Mouse (Mus musculus) neural tube, embryonic 15.5 days (tissue): ENCODE results near the gene Top3b. TPM values are rescaled to one million over a fixed set of nuclear protein-coding genes. Genes with fewer than 3 reads are reported as not detected.
"Not testable (repeated sequence)": the region's sequence is repeated elsewhere in the genome, so short reads cannot be mapped to it uniquely, and the experiment has no call there.

ENCODE experiments used
- ATAC-seq: fragments of 200-750 bp; cut with Nextera tagmentation; 2 replicates; pipeline ENCODE4 v1.8.0; 2017; ENCODE audit warnings: mild to moderate bottlenecking, moderate TSS enrichment, moderate library complexity; ENCODE audit not compliant: low FRiP score
- H3K27ac ChIP-seq: fragments of 300-500 bp; sonication (generic); replicated peaks from 2 replicates; pipeline ENCODE4 v1.5.1; 2015; ENCODE audit warnings: mild to moderate bottlenecking, inconsistent platforms
- H3K27me3 ChIP-seq: fragments of 300-500 bp; sonication (generic); replicated peaks from 2 replicates; pipeline ENCODE4 v1.6.1; 2015; ENCODE audit warnings: inconsistent platforms
- H3K36me3 ChIP-seq: fragments of 300-500 bp; sonication (generic); 2 replicates; pipeline ENCODE4 v1.6.1; 2015; ENCODE audit warnings: inconsistent platforms
- H3K4me1 ChIP-seq: fragments of 300-500 bp; sonication (generic); 2 replicates; pipeline ENCODE4 v1.6.1; 2015; ENCODE audit warnings: inconsistent platforms
- H3K4me2 ChIP-seq: fragments of 300-500 bp; sonication (generic); 2 replicates; pipeline ENCODE4 v1.6.1; 2015; ENCODE audit warnings: inconsistent platforms, mild to moderate bottlenecking, moderate library complexity
- H3K4me3 ChIP-seq: fragments of 300-500 bp; sonication (generic); replicated peaks from 2 replicates; pipeline ENCODE4 v1.5.1; 2015; ENCODE audit warnings: mild to moderate bottlenecking, inconsistent platforms
- H3K9ac ChIP-seq: fragments of 300-500 bp; sonication (generic); replicated peaks from 2 replicates; pipeline ENCODE4 v1.6.1; 2015; ENCODE audit warnings: mild to moderate bottlenecking, inconsistent platforms
- H3K9me3 ChIP-seq: fragments of 300-500 bp; sonication (generic); replicated peaks from 2 replicates; pipeline ENCODE4 v1.6.1; 2016; ENCODE audit warnings: inconsistent platforms
- WGBS: fragments of 180-500 bp; shearing (Covaris S2); methylation state at CpG from one replicate; pipeline ENCODE4 v1.1.7; 2015; ENCODE audit warnings: mixed read lengths; 5-methylcytosine and 5-hydroxymethylcytosine counted together
- polyA plus RNA-seq: library from polyadenylated mRNA; unstranded; fragments of >200 nt; fragmentation: Nextera tagmentation; extraction: Ambion mirVana; gene quantifications from 2 replicates; pipeline ENCODE4 v1.2.1, GENCODE M21; 2015

The Top3b gene
- polyA plus RNA-seq, 1 experiment from 2014 or later: 69.8 TPM

DNA sequence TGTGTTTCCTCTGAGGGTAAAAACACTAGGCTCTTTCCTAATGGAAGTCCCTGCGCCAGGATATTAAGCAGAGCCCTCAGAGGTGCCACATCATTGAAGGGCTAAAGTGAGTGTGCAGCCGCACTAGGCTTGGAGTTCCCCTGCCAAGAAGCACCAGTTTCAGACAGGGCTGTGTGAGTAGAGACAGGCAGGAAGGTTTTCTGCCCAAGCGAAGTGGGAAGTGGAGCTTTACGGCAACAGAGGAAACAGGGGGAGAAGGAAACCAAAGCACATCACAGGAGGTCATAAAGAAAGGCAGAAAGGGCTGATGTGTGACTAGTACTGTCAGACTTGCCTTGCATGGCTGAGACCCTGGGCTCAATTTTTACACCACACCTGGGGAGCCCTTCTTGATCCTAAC is 31.8 kb downstream of the Top3b start:
- H3K4me1 ChIP-seq: peaks cover 16% of the 10 kb centered on the region

DNA sequence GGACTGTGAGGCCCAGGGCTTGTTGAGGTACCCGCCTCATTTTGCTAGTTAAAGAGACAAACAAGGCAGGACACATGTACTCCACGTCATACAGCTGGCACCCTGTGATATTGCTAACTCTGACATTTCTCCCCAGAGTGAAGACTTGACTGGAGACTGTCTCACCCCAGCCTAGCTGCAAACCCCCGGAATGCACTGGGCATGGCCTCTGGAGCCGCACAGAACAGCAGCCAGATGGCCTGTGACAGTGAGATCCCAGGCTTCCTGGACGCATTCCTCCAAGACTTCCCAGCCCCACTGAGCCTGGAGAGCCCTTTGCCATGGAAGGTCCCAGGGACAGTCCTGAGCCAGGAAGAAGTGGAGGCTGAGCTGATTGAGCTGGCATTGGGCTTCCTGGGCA is 32.7 kb downstream of the Top3b start:
- Histone ChIP-seq H3K9me3 (no peaks in the 10 kb centered on the region), H3K27me3 (no peaks in the 10 kb centered on the region), H3K9ac (no peak overlapping the region), H3K36me3 (peaks cover 49% of the 10 kb centered on the region), H3K4me3 (no peak overlapping the region), H3K4me2 (no peak overlapping the region), H3K27ac (no peak overlapping the region), H3K4me1 (peaks cover 7% of the 10 kb centered on the region; the same call in 1 of the 2 replicates)
- ATAC-seq: no peak
- 92% methylated on average over 5 of the region's 5 CpGs for WGBS

More for the DNA sequence above, 31.8 kb downstream of the Top3b start:
- Histone ChIP-seq H3K4me2 (no peak overlapping the region), H3K27me3 (no peaks in the 10 kb centered on the region), H3K36me3 (peaks cover 42% of the 10 kb centered on the region), H3K9me3 (no peaks in the 10 kb centered on the region), H3K27ac (no peak overlapping the region), H3K4me3 (no peak overlapping the region), H3K9ac (no peak overlapping the region)
- ATAC-seq: no peak
- 85% methylated on average over 4 of the region's 4 CpGs for WGBS

DNA sequence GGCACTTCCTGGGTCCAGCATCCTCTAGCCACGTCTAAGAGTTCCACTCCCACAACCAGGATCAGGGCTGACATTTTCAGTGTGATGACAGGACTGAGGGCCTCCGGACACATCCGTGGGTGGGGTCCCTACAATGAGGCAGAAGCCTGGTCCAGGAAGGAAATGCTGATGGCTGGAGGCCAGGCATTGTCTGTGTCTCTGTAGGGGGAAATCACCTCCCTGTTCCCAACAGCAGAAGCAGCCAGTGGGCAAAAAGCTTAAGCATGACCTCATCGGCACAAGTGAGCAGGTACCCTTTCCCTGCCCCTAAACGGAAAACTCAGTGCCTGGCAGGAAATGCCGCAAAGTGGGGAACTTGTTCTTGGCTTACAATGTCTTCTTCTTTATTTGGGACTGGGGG is 37.3 kb downstream of the Top3b start:
- no peak for ATAC-seq
- no peaks in the 10 kb centered on the region for H3K27me3 ChIP-seq
- H3K4me2 ChIP-seq: no peak overlapping the region
- H3K9me3 ChIP-seq: no peaks in the 10 kb centered on the region
- whole genome bisulfite sequencing: 77% methylated on average over 6 of the region's 6 CpGs
- no peak overlapping the region for H3K27ac ChIP-seq
- peaks cover 7% of the 10 kb centered on the region; the same call in 1 of the 2 replicates for H3K4me1 ChIP-seq
- H3K9ac ChIP-seq: no peak overlapping the region
- H3K36me3 ChIP-seq: peaks cover 91% of the 10 kb centered on the region
- no peak overlapping the region for H3K4me3 ChIP-seq

DNA sequence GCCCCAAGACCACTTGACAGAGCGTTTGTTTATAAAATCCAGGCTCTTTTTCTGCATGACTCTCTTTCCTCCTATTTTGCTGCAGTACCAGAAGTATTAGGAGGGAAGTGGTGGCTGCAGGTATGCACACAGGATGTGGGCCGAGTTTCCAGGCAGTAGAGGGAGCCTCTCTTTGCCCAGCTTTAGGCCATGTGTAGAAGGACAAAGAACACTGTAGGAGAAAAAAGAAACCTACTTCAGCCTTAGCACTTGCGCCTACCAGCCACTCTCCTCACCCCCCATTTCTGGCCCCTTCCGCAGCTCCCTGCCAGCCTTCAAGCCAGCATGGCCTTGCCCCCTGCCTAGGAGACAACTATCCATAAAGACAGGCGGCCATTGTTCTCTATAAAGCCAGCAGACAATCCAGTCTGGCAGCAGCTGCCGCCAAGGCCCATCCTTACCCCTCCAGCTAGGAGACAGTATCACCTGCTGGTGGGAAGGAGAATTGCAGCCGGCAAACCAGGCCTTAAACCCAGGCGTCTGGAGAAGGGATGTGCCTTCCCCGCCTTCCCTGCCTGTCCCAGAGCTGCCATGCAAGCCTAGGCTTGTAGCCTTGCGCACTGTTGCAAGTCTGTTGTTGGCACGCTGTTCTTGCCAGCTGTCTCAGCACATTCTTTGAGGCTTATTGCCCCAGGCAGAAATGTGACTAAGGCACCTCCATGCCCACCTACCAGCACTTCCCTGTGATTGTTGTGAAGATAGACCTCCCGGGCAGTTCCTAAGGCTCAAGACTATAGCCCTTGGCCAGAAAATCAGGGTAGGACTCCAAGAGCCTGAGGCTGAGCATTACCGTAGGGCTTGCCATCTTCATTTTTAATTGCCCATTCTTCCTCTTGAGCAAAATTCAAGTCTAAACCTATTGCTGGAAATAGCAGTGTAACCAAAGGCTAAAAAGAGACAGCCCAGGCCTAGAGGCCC is 41.4 kb downstream of the Top3b start:
- no peak overlapping the region for H3K4me3 ChIP-seq
- no peak overlapping the region for H3K9ac ChIP-seq
- peaks cover 7% of the 10 kb centered on the region; the same call in 1 of the 2 replicates for H3K4me1 ChIP-seq
- WGBS: 30% methylated on average over 13 of the region's 13 CpGs
- no peaks in the 10 kb centered on the region for H3K9me3 ChIP-seq
- H3K27me3 ChIP-seq: no peaks in the 10 kb centered on the region
- peak overlapping the region; percentile 56 for H3K27ac ChIP-seq
- peak; percentile 89 for ATAC-seq
- H3K36me3 ChIP-seq: peaks cover 93% of the 10 kb centered on the region
- H3K4me2 ChIP-seq: no peak overlapping the region

DNA sequence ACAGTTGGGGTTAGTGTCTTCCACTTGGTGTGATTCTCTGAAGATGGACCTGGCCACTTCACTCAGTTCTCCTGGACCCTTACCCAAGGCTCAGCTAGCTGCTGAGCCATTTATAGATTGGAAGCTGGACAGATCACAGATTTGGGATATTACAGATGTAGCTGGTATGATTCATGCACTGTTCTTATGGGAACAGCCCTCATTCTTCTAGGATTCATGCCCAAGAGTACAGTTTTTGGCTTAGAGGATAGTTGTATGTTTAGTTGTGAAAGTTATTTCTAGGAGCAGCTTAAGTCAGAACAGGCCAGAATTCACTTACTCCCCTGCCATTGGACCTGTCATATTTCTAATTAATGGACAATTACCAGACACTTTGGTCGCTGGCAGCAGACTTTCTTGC is 42.9 kb downstream of the Top3b start:
- no peak overlapping the region for H3K27ac ChIP-seq
- H3K4me2 ChIP-seq: no peak overlapping the region
- WGBS: 83% methylated on average over 1 of the region's 1 CpGs
- no peak overlapping the region for H3K9ac ChIP-seq
- no peaks in the 10 kb centered on the region for H3K27me3 ChIP-seq
- no peaks in the 10 kb centered on the region for H3K9me3 ChIP-seq
- H3K4me1 ChIP-seq: peaks cover 7% of the 10 kb centered on the region; the same call in 1 of the 2 replicates
- peaks cover 95% of the 10 kb centered on the region for H3K36me3 ChIP-seq
- H3K4me3 ChIP-seq: no peak overlapping the region
- ATAC-seq: no peak

DNA sequence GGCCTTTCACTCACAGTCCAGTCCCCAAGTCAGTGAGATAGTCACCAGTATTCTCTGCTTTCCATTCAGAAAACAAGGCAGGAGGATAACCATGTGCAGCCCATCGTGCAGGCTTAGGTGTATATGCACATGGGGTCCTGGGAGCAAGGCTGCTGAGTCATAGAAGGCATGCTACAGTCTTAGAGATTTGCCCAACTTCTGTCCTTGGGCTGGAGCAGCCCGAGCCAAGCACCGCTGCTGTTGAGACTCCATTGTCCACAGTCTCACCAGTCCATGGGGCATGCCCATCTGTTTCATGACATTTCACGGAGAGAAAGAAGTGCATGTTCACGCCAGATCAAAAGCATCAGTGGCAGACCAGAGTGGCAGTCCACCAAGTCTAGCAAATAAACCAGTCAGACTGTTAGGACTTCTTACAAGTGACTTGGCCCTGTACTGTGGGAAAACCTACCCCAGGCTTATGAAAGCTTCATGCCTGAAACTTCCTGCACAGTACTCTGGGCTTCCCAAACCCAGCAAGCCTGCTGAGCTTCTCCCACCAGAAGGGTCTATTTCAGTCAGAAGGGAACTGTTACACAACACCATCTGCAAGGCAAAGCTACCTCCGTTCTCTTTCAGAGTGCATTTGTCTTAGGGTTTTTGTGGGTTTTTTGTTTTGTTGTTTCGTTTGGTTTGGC is 48.0 kb downstream of the Top3b start:
- H3K4me3 ChIP-seq: no peak overlapping the region
- 92% methylated on average over 7 of the region's 7 CpGs for WGBS
- no peak overlapping the region for H3K4me2 ChIP-seq
- H3K27me3 ChIP-seq: no peaks in the 10 kb centered on the region
- ATAC-seq: no peak
- H3K27ac ChIP-seq: no peak overlapping the region
- H3K4me1 ChIP-seq: no peaks in the 10 kb centered on the region
- H3K9ac ChIP-seq: no peak overlapping the region
- peaks cover 94% of the 10 kb centered on the region for H3K36me3 ChIP-seq
- no peaks in the 10 kb centered on the region for H3K9me3 ChIP-seq

GRCm38 (mm10) chr16:16921021-16921435 is 50.5 kb downstream of the Top3b start:
- H3K9me3 ChIP-seq: no peaks in the 10 kb centered on the region
- no peaks in the 10 kb centered on the region for H3K4me1 ChIP-seq
- no peak overlapping the region for H3K9ac ChIP-seq
- 73% methylated on average over 3 of the region's 3 CpGs for WGBS
- peaks cover 81% of the 10 kb centered on the region for H3K36me3 ChIP-seq
- no peak for ATAC-seq
- no peaks in the 10 kb centered on the region for H3K27me3 ChIP-seq
- no peak overlapping the region for H3K4me2 ChIP-seq
- no peak overlapping the region for H3K27ac ChIP-seq
- H3K4me3 ChIP-seq: no peak overlapping the region

GRCm38 (mm10) chr16:16924481-16924880 is 53.9 kb downstream of the Top3b start:
- no peak overlapping the region for H3K4me2 ChIP-seq
- 95% methylated on average over 3 of the region's 3 CpGs for WGBS
- H3K9me3 ChIP-seq: no peaks in the 10 kb centered on the region
- no peak overlapping the region for H3K9ac ChIP-seq
- H3K27me3 ChIP-seq: no peaks in the 10 kb centered on the region
- no peak for ATAC-seq
- H3K27ac ChIP-seq: no peak overlapping the region
- peaks cover 56% of the 10 kb centered on the region for H3K36me3 ChIP-seq
- no peaks in the 10 kb centered on the region; the same call in 1 of the 2 replicates for H3K4me1 ChIP-seq
- H3K4me3 ChIP-seq: no peak overlapping the region

DNA sequence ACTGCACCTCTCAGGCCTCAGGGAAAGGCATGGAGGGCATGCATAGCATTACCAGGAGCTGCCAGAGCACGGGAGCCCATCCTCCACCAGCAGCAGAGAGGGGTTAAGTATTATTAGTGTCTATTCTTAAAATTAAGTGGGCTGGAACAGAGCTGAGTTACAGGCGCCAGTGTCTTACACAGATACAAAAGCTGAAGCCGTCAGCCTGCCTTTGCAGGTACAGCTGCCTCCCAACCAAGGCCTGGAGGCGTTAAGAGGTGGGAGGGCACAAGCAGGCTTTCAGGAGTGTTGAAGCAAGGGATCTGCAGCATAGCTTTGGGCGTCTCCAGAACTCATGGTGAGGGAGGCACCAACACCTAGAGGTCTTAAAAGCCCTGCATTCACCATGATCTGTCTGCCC is 56.0 kb downstream of the Top3b start:
- peaks cover 37% of the 10 kb centered on the region for H3K36me3 ChIP-seq
- H3K9ac ChIP-seq: no peak overlapping the region
- no peaks in the 10 kb centered on the region for H3K9me3 ChIP-seq
- no peaks in the 10 kb centered on the region; the same call in 1 of the 2 replicates for H3K4me1 ChIP-seq
- no peak overlapping the region for H3K4me2 ChIP-seq
- no peaks in the 10 kb centered on the region for H3K27me3 ChIP-seq
- no peak overlapping the region for H3K4me3 ChIP-seq
- WGBS: 55% methylated on average over 5 of the region's 5 CpGs
- ATAC-seq: no peak
- H3K27ac ChIP-seq: no peak overlapping the region

DNA sequence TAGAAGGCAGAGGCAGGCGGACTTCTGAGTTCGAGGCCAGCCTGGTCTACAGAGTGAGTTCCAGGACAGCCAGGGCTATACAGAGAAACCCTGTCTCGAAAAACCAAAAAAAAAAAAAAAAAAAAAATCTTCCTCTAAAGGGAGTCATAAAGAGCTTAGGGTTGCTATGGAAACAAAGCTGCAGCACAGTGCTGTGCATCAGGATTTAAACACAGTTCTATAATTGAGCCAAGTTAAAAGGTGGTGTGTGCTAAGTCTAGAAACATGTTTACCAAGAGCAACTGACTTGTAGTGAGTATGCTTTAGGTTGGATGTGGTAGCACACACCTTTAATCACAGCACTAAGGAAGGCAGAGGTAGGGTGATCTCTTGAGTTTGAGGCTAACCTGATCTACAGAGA is 58.4 kb downstream of the Top3b start:
- peaks cover 16% of the 10 kb centered on the region for H3K36me3 ChIP-seq
- H3K4me1 ChIP-seq, H3K4me2 ChIP-seq, H3K27ac ChIP-seq, H3K4me3 ChIP-seq, H3K27me3 ChIP-seq, H3K9ac ChIP-seq, H3K9me3 ChIP-seq: not testable (repeated sequence)
- peak; percentile 68 for ATAC-seq
- 66% methylated on average over 3 of the region's 3 CpGs for WGBS

- no peak overlapping the region for H3K27ac ChIP-seq
- 96% methylated on average over 3 of the region's 3 CpGs for WGBS
- no peaks in the 10 kb centered on the region; the same call in 1 of the 2 replicates for H3K4me1 ChIP-seq
- ATAC-seq: no peak
- H3K9me3 ChIP-seq: no peaks in the 10 kb centered on the region
- no peak overlapping the region for H3K4me2 ChIP-seq
- H3K9ac ChIP-seq: no peak overlapping the region
- H3K4me3 ChIP-seq: no peak overlapping the region
- no peaks in the 10 kb centered on the region for H3K27me3 ChIP-seq
- 0 out of 2 replicates have a peak, but pooled peaks cover 8% of the 10 kb centered on the region for H3K36me3 ChIP-seq
These were observed 59.8 kb downstream of the Top3b start for GRCm38 (mm10) chr16:16930326-16930725.
